Mouse (Mus musculus): ENCODE data around the gene Parvg.

- TF ChIP-seq POLR2A (IDR thresholded peaks at IDR 0.05; ENCODE audit: borderline replicate concordance, low read depth, low read length): no peak
- TF ChIP-seq CTCF (IDR thresholded peaks at IDR 0.05; ENCODE audit: low read depth, low read length): no peak
Measured at GRCm38 (mm10) chr15:84298804-84299370, 24.9 kb upstream of the Parvg start.

Measured in bone marrow macrophage, adult 2 months (primary cell).